Mouse (Mus musculus) spleen, embryonic (tissue): ENCODE data around the gene Tbc1d9b.
"Not testable (repeated sequence)": the region's sequence is repeated elsewhere in the genome, so short reads cannot be mapped to it uniquely, and the experiment has no call there.

Experiments used
- CTCF ChIA-PET: fragments of 350-600 bp; sonication (Branson Sonifier 250); formaldehyde crosslinking; loops from one replicate; lab custom pipeline; 2022; lab: Charles Lee

The Tbc1d9b gene

GRCm38 (mm10) chr11:50174111-50174729 lies 43.0 kb downstream of the Tbc1d9b start, which contains the start of gene Mrnip:
TSS of gene Mrnip (plus strand) at chr11:50174444.
- CTCF ChIA-PET, result not testable (repeated sequence)

- CTCF ChIA-PET, result no interaction called here
Observed at GRCm38 (mm10) chr11:50174730-50175187, 43.6 kb downstream of the Tbc1d9b start.

GRCm38 (mm10) chr11:50176351-50176750 lies 45.2 kb downstream of the Tbc1d9b start:
- CTCF ChIA-PET, result no interaction called here

DNA sequence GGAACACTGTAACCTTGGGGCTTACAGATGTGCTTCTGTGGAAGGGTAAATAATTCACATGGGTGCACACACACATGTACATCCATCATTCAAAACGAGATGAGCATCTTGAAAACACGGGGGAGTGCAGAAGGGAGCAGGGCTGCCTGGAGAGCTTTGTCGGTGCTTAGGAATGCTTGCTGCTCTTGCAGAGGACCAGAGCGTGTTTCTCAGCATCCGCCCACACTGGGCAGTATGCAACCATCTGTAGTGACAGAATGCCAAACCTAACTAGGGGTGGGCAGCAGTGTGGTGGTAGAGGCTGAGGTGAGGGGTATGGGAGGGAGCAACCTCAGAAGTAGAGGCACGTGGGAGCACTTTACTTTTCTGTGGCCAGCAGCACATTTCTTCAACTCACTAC lies 45.9 kb downstream of the Tbc1d9b start:
- CTCF ChIA-PET, result no interaction called here

DNA sequence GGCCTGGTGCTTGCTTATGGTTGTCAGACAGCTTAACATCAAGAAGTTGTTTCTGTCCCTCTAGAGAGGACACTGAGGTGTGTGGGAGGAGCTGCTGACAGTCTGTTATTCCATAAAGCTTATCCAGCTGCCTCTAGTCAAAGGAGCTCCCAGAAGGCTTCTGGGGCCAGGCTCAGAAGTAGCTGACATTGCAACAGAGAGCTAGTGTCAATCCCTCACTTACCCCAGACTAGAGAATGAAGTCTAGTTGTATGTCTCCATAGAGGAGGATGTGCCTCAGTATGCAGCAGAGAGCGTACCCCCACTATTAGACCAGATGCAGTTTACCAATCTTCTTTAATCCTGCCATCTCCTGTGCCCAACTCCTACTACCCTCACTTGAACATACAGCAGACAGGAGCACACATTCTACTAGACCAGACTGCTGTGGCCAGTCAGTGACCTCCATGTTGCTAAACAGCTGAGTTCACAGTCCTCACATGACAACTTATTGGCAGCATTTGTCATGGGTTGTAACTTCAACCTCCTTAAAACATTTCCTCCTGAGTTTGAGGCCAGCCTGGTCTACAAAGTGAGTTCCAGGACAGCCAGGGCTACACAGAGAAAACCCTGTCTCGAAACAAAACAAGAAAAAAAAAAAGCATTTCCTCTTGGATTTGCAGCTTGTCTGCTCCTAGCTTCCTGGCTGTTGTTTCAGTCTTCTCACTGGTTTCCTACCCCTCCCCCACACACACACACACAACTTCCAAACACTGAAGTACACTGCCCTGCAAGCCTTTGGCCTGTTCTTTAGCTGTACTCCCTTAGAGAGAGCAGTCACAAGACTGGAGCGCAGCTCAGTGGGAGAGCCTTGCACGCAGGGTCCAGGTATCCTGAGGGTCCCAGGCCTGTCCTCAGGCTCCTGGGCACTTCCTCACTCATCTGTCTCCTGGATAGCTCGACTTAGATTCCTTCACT lies 47.6 kb downstream of the Tbc1d9b start:
- CTCF ChIA-PET, result no interaction called here

- CTCF ChIA-PET, result no interaction called here
Observed at GRCm38 (mm10) chr11:50180478-50181231, 49.5 kb downstream of the Tbc1d9b start.

DNA sequence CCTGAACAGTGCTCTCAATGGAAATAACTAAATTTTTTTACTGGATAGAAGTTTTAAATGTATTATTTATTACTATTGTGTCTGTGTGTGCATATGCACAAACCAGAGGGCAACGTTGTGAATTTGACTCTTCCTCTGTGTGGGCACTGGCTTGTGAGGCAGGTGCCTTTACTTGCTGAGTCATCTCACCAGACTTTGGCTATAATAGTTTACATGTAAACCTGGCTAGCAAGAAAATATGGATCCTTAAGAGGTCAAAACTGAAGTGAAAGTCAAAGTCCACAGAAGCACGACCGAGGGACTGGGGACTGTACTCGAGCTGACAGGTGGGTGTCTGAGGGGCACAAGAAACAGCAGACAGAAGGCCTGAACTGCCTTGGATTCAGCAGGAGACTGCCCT lies 51.5 kb downstream of the Tbc1d9b start:
- CTCF ChIA-PET, result interaction anchor here (0.7 kb wide), 1 partner anchor 190 kb away, joined by 3 read pairs; no protein-coding TSS in a partner anchor

DNA sequence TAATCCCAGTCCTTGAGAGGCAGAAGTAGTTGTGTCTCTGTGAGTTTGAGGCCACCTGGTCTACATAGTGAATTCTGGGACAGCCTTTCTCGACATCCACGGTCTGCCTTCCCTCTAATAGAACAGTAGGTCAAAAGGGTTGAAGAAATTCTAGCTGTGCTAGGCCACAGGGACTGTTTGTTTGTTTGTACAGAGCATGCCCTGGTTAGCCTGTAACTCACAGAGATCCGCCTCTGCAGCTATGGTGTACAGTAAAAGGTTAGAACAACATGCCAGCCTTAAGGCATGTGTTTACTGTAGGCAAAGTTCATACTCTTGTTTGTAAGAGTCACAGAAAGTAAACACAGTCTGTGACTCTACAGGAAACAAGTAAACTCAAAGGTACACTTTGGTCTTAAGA lies 53.6 kb downstream of the Tbc1d9b start:
- CTCF ChIA-PET, result no interaction called here

- CTCF ChIA-PET, result interaction anchor here (0.5 kb wide), 1 partner anchor 130 kb away, joined by 3 read pairs; no protein-coding TSS in a partner anchor
Observed at GRCm38 (mm10) chr11:50188682-50189081, 57.5 kb downstream of the Tbc1d9b start.

DNA sequence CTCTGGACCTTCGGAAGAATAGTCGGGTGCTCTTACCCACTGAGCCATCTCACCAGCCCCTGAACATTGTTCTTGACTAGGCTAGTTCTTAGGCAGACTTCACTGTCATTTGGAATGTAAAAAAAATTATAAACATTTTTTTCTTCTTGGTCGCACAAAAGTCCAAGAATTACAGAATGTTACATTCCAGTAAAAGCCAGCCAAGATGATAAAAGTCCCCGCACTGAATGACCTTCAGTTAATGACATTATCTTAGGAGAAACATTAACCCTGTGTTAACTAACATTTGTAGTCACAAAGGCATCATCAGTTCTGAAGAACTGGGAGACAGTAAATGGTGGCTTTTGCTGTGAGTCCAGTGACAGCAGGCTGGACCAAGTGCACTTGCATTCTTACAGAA lies 59.2 kb downstream of the Tbc1d9b start:
- CTCF ChIA-PET, result no interaction called here

GRCm38 (mm10) chr11:50192278-50192677 lies 61.1 kb downstream of the Tbc1d9b start:
- CTCF ChIA-PET, result no interaction called here

DNA sequence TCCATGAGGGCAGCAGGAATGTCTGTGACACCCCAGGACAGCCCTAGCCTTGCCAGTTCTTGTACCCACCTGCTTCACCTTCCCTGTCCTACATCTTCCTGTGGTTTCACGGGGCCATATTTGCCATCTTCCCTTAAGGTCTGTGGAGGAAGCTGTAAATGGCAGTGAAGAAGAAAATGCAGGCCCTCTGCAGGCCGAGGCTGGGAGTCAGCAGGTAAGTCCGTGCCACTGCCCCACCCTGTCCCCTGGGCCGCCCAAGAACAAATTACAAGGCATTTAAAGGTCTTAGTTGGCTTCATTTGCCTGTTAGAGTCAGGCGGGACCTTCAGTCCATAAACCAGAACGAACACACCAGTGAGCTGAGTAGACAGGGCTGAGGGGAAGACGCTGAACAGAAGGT lies 62.9 kb downstream of the Tbc1d9b start:
- CTCF ChIA-PET, result no interaction called here

GRCm38 (mm10) chr11:50194793-50195192 lies 63.6 kb downstream of the Tbc1d9b start:
- CTCF ChIA-PET, result interaction anchor here (1.0 kb wide), 1 partner anchor 12 kb away, joined by 3 read pairs; no protein-coding TSS in a partner anchor

DNA sequence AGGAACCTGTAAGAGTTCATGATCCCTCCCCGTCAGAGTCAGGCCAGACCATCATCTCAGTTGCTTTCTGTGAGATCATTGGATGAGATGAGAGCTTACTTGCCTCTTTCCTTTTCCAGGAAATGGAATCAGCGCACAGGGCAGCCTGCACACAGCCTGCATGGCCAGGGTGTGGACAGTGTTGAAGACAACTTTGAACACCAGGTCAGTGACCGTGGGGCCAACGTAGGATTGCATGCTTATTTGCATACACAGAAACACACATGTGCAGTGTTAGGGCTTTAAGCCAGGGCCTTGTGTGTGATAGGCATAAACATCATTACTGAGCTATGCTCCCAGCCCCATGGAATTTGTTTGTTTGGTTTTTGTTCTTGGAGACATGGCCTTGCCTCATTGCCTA lies 66.3 kb downstream of the Tbc1d9b start:
- CTCF ChIA-PET, result no interaction called here

DNA sequence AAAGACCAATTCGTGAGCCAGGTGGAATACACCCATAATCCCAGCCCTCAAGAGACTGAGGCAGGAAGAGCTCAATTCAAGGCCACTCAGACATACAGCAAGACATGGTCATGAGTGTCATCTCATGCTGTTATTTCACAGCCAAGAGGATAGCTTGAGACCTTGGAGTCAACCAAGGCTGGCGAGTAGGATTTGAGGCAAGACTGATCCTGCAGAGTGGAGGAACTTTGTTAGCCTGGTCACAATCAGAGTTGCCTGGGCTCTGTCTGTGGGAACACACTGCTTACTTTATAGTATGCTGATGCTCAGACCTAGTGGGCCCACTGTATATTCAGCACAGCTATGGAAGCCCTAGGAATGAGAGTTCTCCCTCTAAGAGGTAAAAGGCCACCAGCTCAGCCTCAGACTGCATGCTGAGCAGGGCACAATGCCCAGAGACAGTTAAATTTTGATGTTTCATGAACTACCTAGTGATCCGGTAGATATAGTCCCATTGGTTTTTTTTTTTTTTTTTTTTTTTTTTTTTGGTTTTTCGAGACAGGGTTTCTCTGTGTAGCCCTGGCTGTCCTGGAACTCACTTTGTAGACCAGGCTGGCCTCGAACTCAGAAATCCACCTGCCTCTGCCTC lies 67.1 kb downstream of the Tbc1d9b start:
- CTCF ChIA-PET, result no interaction called here

- CTCF ChIA-PET, result no interaction called here
Observed at GRCm38 (mm10) chr11:50198916-50199315, 67.7 kb downstream of the Tbc1d9b start.

GRCm38 (mm10) chr11:50200613-50201012 lies 69.4 kb downstream of the Tbc1d9b start:
- CTCF ChIA-PET, result no interaction called here

DNA sequence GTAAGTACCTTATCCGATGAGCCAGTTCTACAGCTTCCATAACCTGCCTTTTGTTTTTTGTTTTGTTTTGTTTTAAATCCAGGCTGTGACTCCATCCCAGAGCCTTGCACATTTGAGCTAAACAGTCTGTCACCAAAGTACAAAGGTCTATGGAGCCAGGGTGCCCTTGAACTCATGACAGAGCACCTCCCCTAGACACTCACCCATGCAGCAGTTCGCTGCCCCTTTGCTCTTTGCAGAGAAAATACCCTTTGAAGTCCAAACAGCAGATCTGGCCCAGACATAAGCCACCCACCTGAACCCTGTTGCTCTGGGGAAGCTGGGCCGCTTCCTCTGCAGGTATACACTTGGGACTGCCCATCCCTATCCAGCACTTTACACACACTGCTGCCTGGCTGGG lies 70.4 kb downstream of the Tbc1d9b start:
- CTCF ChIA-PET, result interaction anchor here (0.6 kb wide), 1 partner anchor 170 kb away, joined by 9 read pairs; no protein-coding TSS in a partner anchor

DNA sequence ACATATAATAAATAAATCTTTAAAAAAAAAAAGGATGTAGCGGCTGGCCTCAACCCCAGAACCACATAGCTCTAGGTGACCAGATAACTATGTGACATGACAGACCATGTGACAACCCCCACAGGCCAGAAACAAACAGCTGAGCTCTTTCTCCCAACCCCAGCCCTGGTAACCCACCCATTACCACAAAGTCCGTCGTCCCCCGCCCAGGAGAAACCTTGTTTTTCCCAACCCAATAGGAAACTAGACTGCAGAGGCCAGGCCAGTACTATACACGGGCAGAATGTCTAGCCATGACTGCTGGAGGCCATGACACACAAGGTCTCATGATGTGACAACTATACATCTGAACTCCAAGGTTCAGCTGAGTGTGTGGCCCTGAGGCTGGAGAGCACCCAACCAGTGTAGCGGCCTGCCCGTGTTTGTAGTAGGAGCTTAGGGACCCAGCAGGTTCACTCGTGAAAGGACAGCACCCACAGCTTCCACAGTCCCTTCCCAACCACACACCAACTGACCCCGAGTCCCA lies 72.2 kb downstream of the Tbc1d9b start:
- CTCF ChIA-PET, result interaction anchor here (0.6 kb wide), 1 partner anchor 379 kb away, joined by 7 read pairs; no protein-coding TSS in a partner anchor

DNA sequence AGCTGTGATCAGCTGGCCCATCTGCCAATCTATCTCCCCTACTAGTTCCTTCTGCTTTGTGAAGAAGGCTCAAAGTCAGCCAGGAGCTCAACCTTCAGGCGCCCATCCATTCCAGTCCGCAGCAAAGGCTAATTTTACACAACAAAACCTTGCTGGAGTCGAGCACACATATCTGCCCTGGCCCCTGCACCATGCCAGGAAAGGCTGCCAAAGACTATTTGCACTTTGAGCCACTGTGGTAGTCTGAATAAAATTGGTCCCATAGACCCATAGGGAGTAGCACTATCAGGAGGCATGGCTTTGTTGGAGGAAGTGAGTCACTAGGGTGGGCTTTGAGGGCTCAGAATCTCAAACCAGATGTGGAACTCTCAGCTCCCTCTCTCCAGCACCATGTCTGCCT lies 74.2 kb downstream of the Tbc1d9b start:
- CTCF ChIA-PET, result no interaction called here

GRCm38 (mm10) chr11:50206037-50206436 lies 74.8 kb downstream of the Tbc1d9b start:
- CTCF ChIA-PET, result interaction anchor here (1.2 kb wide), 1 partner anchor 11 kb away, joined by 3 read pairs; no protein-coding TSS in a partner anchor
